Mouse (Mus musculus) liver, adult 2 months (tissue): ENCODE data around the gene Myo1c.

Experiments
- CTCF ChIP-seq: fragments of 200-500 bp; IDR thresholded peaks from 2 replicates; pipeline ENCODE4 v1.5.1; 2011; ENCODE audit warnings: low read depth, low read length, control low read depth
- POLR2A ChIP-seq: fragments of 200-500 bp; IDR thresholded peaks from 2 replicates; pipeline ENCODE4 v1.6.1; 2011; ENCODE audit warnings: low read length, control low read depth; ENCODE audit not compliant: insufficient read depth; ENCODE audit errors: extremely low read depth

DNA sequence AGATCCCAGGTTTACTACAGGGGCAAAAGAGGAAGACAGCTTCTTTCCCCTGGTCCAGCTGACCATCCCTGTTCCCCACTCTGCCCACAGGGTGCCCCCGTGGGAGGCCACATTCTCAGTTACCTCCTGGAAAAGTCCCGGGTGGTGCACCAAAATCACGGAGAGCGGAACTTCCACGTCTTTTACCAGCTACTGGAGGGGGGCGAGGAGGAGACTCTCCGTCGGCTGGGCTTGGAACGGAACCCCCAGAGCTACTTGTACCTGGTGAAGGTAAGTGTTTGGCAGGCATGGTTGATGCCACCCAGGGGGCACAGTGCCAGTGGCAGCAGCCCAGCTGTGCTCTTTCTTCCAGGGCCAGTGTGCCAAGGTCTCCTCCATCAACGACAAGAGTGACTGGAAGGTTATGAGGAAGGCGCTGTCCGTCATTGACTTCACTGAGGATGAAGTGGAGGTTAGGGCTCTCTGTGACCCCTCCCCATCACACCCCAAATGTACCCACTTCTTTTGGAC lies 9.8 kb downstream of the Myo1c start:
- TF ChIP-seq POLR2A (no peak), CTCF (no peak)
